Mouse (Mus musculus) forebrain, embryonic 13.5 days (tissue): ENCODE results near the gene Surf1. TPM values are rescaled to one million over a fixed set of nuclear protein-coding genes. Genes with fewer than 3 reads are reported as not detected.
"Not testable (repeated sequence)": the region's sequence is repeated elsewhere in the genome, so short reads cannot be mapped to it uniquely, and the experiment has no call there.

ENCODE experiments used
- ATAC-seq: fragments of 200-750 bp; cut with Nextera tagmentation; 2 replicates; pipeline ENCODE4 v1.8.0; 2017
- H3K27ac ChIP-seq: fragments of 300-500 bp; sonication (generic); 2 replicates; pipeline ENCODE4 v1.5.1; 2015; ENCODE audit warnings: inconsistent platforms, mild to moderate bottlenecking, moderate library complexity
- H3K27me3 ChIP-seq: fragments of 300-500 bp; sonication (generic); 2 replicates; pipeline ENCODE4 v1.6.1; 2015; ENCODE audit warnings: mild to moderate bottlenecking, inconsistent platforms
- H3K36me3 ChIP-seq: fragments of 300-500 bp; sonication (generic); 2 replicates; pipeline ENCODE4 v1.6.1; 2015; ENCODE audit warnings: mild to moderate bottlenecking, inconsistent platforms; ENCODE audit not compliant: poor library complexity, severe bottlenecking
- H3K4me1 ChIP-seq: fragments of 300-500 bp; sonication (generic); 2 replicates; pipeline ENCODE4 v1.6.1; 2015; ENCODE audit warnings: inconsistent platforms
- H3K4me2 ChIP-seq: fragments of 300-500 bp; sonication (generic); 2 replicates; pipeline ENCODE4 v1.6.1; 2015; ENCODE audit warnings: inconsistent platforms, mild to moderate bottlenecking, moderate library complexity
- H3K4me3 ChIP-seq: fragments of 300-500 bp; sonication (generic); 2 replicates; pipeline ENCODE4 v1.5.1; 2015; ENCODE audit warnings: mild to moderate bottlenecking, inconsistent platforms
- H3K9ac ChIP-seq: fragments of 300-500 bp; sonication (generic); 2 replicates; pipeline ENCODE4 v1.6.1; 2015; ENCODE audit warnings: mild to moderate bottlenecking, inconsistent platforms
- H3K9me3 ChIP-seq: fragments of 300-500 bp; sonication (generic); replicated peaks from 2 replicates; pipeline ENCODE4 v1.6.1; 2016; ENCODE audit warnings: inconsistent platforms
- WGBS: fragments of 180-500 bp; shearing (Covaris S2); methylation state at CpG from one replicate; pipeline ENCODE4 v1.1.7; 2015; 5-methylcytosine and 5-hydroxymethylcytosine counted together
- polyA plus RNA-seq: library from polyadenylated mRNA; unstranded; fragments of >200 nt; fragmentation: Nextera tagmentation; extraction: Ambion mirVana; gene quantifications from 2 replicates; pipeline ENCODE4 v1.2.1, GENCODE M21; 2015

Surf1 gene
- polyA plus RNA-seq, 1 experiment from 2014 or later: 61.0 TPM

GRCm38 (mm10) chr2:26905936-26906335 lies 10.4 kb downstream of the Surf1 start:
- WGBS: 89% methylated on average over 2 of the region's 2 CpGs
- no peaks in the 10 kb centered on the region for H3K9me3 ChIP-seq
- no peak overlapping the region for H3K9ac ChIP-seq
- no peak overlapping the region for H3K27ac ChIP-seq
- no peaks in the 10 kb centered on the region for H3K27me3 ChIP-seq
- H3K36me3 ChIP-seq: peaks cover 46% of the 10 kb centered on the region
- H3K4me3 ChIP-seq: no peak overlapping the region
- ATAC-seq: no peak
- peaks cover 50% of the 10 kb centered on the region for H3K4me1 ChIP-seq
- no peak overlapping the region for H3K4me2 ChIP-seq

- Histone ChIP-seq H3K4me3 (peak overlapping the region; percentile 68), H3K9ac (peak overlapping the region; percentile 73), H3K4me2 (peak overlapping the region; percentile 73), H3K27ac (peak overlapping the region; percentile 92), H3K4me1 (peaks cover 37% of the 10 kb centered on the region), H3K36me3 (peaks cover 65% of the 10 kb centered on the region), H3K9me3 (no peaks in the 10 kb centered on the region), H3K27me3 (no peaks in the 10 kb centered on the region)
- WGBS: 13% methylated on average over 7 of the region's 7 CpGs
- ATAC-seq: no peak
Observed at GRCm38 (mm10) chr2:26903311-26903710, 13.0 kb downstream of the Surf1 start.

- Histone ChIP-seq H3K4me3 (peak within 1 kb of the TSS; percentile 68), H3K9ac (peak within 1 kb of the TSS; percentile 73), H3K9me3 (no peaks in the 10 kb centered on the region), H3K27ac (peak within 1 kb of the TSS; percentile 92), H3K27me3 (no peaks in the 10 kb centered on the region), H3K4me2 (peak within 1 kb of the TSS; percentile 73), H3K4me1 (peaks cover 32% of the 10 kb centered on the region), H3K36me3 (peaks cover 65% of the 10 kb centered on the region)
- under 1% methylated on average over 41 of the region's 41 CpGs for WGBS
- peak; percentile 96 for ATAC-seq
Observed at GRCm38 (mm10) chr2:26902467-26903220, 13.7 kb downstream of the Surf1 start, which contains the start of gene Surf6. Gene Surf6 (minus strand): TSS chr2:26902879.

GRCm38 (mm10) chr2:26901834-26902400 lies 14.4 kb downstream of the Surf1 start:
- no peak overlapping the region for H3K27ac ChIP-seq
- H3K36me3 ChIP-seq: peaks cover 65% of the 10 kb centered on the region
- H3K4me1 ChIP-seq: peaks cover 29% of the 10 kb centered on the region
- peak overlapping the region; percentile 73 for H3K9ac ChIP-seq
- 10% methylated on average over 7 of the region's 7 CpGs for WGBS
- ATAC-seq: no peak
- no peaks in the 10 kb centered on the region for H3K27me3 ChIP-seq
- H3K4me2 ChIP-seq: peak overlapping the region; percentile 73
- H3K9me3 ChIP-seq: no peaks in the 10 kb centered on the region
- peak overlapping the region; percentile 68 for H3K4me3 ChIP-seq

- Histone ChIP-seq H3K4me3 (no peak overlapping the region), H3K9me3 (no peaks in the 10 kb centered on the region), H3K4me2 (0 out of 2 replicates have a peak overlapping the region, but pooled peaks have one; percentile 73), H3K4me1 (peaks cover 29% of the 10 kb centered on the region), H3K9ac (no peak overlapping the region), H3K27ac (no peak overlapping the region), H3K27me3 (no peaks in the 10 kb centered on the region), H3K36me3 (peaks cover 65% of the 10 kb centered on the region)
- ATAC-seq: no peak
- 86% methylated on average over 1 of the region's 1 CpGs for WGBS
Observed at GRCm38 (mm10) chr2:26900731-26901130, 15.6 kb downstream of the Surf1 start.

- WGBS: 92% methylated on average over 4 of the region's 4 CpGs
Observed at GRCm38 (mm10) chr2:26895898-26896297, 20.4 kb downstream of the Surf1 start.

GRCm38 (mm10) chr2:26886170-26886569 lies 30.2 kb downstream of the Surf1 start:
- H3K27me3 ChIP-seq, H3K4me1 ChIP-seq, H3K9me3 ChIP-seq, ATAC-seq, H3K27ac ChIP-seq, H3K9ac ChIP-seq, H3K4me3 ChIP-seq, H3K4me2 ChIP-seq: not testable (repeated sequence)
- peaks cover 36% of the 10 kb centered on the region for H3K36me3 ChIP-seq
- 44% methylated on average over 3 of the region's 4 CpGs for WGBS

More at GRCm38 (mm10) chr2:26895898-26896297, 20.4 kb downstream of the Surf1 start:
- no peaks in the 10 kb centered on the region for H3K9me3 ChIP-seq
- no peak overlapping the region for H3K4me2 ChIP-seq
- no peak overlapping the region for H3K27ac ChIP-seq
- H3K4me3 ChIP-seq: no peak overlapping the region
- H3K4me1 ChIP-seq: peaks cover 4% of the 10 kb centered on the region; the same call in 1 of the 2 replicates
- H3K27me3 ChIP-seq: no peaks in the 10 kb centered on the region
- no peak for ATAC-seq
- H3K36me3 ChIP-seq: peaks cover 93% of the 10 kb centered on the region
- no peak overlapping the region for H3K9ac ChIP-seq

- 64% methylated on average over 2 of the region's 2 CpGs for WGBS
- not testable (repeated sequence) for ATAC-seq, H3K9ac ChIP-seq, H3K27me3 ChIP-seq, H3K4me3 ChIP-seq, H3K4me1 ChIP-seq, H3K27ac ChIP-seq, H3K4me2 ChIP-seq, H3K9me3 ChIP-seq
- peaks cover 30% of the 10 kb centered on the region for H3K36me3 ChIP-seq
Observed at GRCm38 (mm10) chr2:26885541-26885940, 30.8 kb downstream of the Surf1 start.

- H3K9me3 ChIP-seq: peaks cover 4% of the 10 kb centered on the region; the same call in 1 of the 2 replicates
- H3K27me3 ChIP-seq: no peaks in the 10 kb centered on the region
- H3K27ac ChIP-seq: no peak overlapping the region
- ATAC-seq: no peak
- no peak overlapping the region for H3K4me3 ChIP-seq
- H3K4me1 ChIP-seq: no peaks in the 10 kb centered on the region
- no peak overlapping the region for H3K9ac ChIP-seq
- H3K4me2 ChIP-seq: no peak overlapping the region
- no peaks in the 10 kb centered on the region for H3K36me3 ChIP-seq
Observed at GRCm38 (mm10) chr2:26878571-26878970, 37.8 kb downstream of the Surf1 start.

- no peaks in the 10 kb centered on the region for H3K27me3 ChIP-seq
- H3K4me1 ChIP-seq: no peaks in the 10 kb centered on the region
- ATAC-seq: no peak
- H3K9me3 ChIP-seq: no peaks in the 10 kb centered on the region
- WGBS: 67% methylated on average over 6 of the region's 6 CpGs
- H3K36me3 ChIP-seq: no peaks in the 10 kb centered on the region
- H3K4me2 ChIP-seq: no peak overlapping the region
- no peak overlapping the region for H3K9ac ChIP-seq
- H3K4me3 ChIP-seq: no peak overlapping the region
- H3K27ac ChIP-seq: no peak overlapping the region
Observed at GRCm38 (mm10) chr2:26870666-26871065, 45.7 kb downstream of the Surf1 start.

- H3K36me3 ChIP-seq: no peaks in the 10 kb centered on the region
- no peaks in the 10 kb centered on the region for H3K27me3 ChIP-seq
- H3K9me3 ChIP-seq: no peaks in the 10 kb centered on the region
- H3K4me1 ChIP-seq: no peaks in the 10 kb centered on the region
- no peak for ATAC-seq
- H3K4me3 ChIP-seq: no peak within 1 kb of the TSS
- WGBS: 56% methylated on average over 3 of the region's 3 CpGs
- H3K9ac ChIP-seq: no peak within 1 kb of the TSS
- H3K4me2 ChIP-seq: no peak within 1 kb of the TSS
- H3K27ac ChIP-seq: no peak within 1 kb of the TSS
Observed at GRCm38 (mm10) chr2:26864879-26865278, 51.5 kb downstream of the Surf1 start, which contains the start of gene Abo. Gene Abo (minus strand): TSS chr2:26864979.
